Mouse (Mus musculus): ENCODE measurements around the gene Gm28053. TPM values are rescaled to one million over a fixed set of nuclear protein-coding genes. Genes with fewer than 3 reads are reported as not detected.

The Gm28053 gene
- polyA plus RNA-seq, 1 experiment = not detected

GRCm38 (mm10) chr6:48732864-48733304 is 14.5 kb downstream of the Gm28053 start:
- H3K27ac ChIP-seq (ENCODE audit: insufficient read depth, low read depth, low read length) = peak overlapping the region; percentile 52
- WGBS = 23% methylated on average over 8 of the region's 8 CpGs

GRCm38 (mm10) chr6:48733660-48734059 is 15.3 kb downstream of the Gm28053 start:
- H3K27ac ChIP-seq (ENCODE audit: insufficient read depth, low read depth, low read length) = peak overlapping the region; percentile 49; the same call in 1 of the 2 replicates
- H3K4me1 ChIP-seq (ENCODE audit: control insufficient read depth, insufficient read depth, insufficient read length, low read length) = no peaks in the 10 kb centered on the region
- H3K27me3 ChIP-seq (ENCODE audit: control insufficient read depth, insufficient read depth, low read length) = no peaks in the 10 kb centered on the region
- no peak overlapping the region for H3K4me3 ChIP-seq (ENCODE audit: low read depth, low read length)
- no peaks in the 10 kb centered on the region for H3K36me3 ChIP-seq (ENCODE audit: control insufficient read depth, insufficient read depth, low read length)
- 92% methylated on average over 1 of the region's 1 CpGs for WGBS
- TF ChIP-seq CTCF (IDR thresholded peaks at IDR 0.05; ENCODE audit: extremely low read depth, insufficient read length, insufficient replicate concordance, low read depth, low read length) = no peak
- no peak for TF ChIP-seq POLR2A (IDR thresholded peaks at IDR 0.05; ENCODE audit: low read depth, low read length)

More at GRCm38 (mm10) chr6:48732864-48733304, 14.5 kb downstream of the Gm28053 start:
- TF ChIP-seq CTCF (IDR thresholded peaks at IDR 0.05; ENCODE audit: extremely low read depth, insufficient read length, insufficient replicate concordance, low read depth, low read length) (no peak), POLR2A (IDR thresholded peaks at IDR 0.05; ENCODE audit: low read depth, low read length) (no peak)
- Histone ChIP-seq H3K36me3 (ENCODE audit: control insufficient read depth, insufficient read depth, low read length) (no peaks in the 10 kb centered on the region), H3K4me1 (ENCODE audit: control insufficient read depth, insufficient read depth, insufficient read length, low read length) (no peaks in the 10 kb centered on the region), H3K4me3 (ENCODE audit: low read depth, low read length) (no peak overlapping the region), H3K27me3 (ENCODE audit: control insufficient read depth, insufficient read depth, low read length) (no peaks in the 10 kb centered on the region)

- peaks cover 9% of the 10 kb centered on the region for H3K4me1 ChIP-seq (ENCODE audit: control insufficient read depth, insufficient read depth, insufficient read length, low read length)
- WGBS = 66% methylated on average over 2 of the region's 2 CpGs
- H3K27me3 ChIP-seq (ENCODE audit: control insufficient read depth, insufficient read depth, low read length) = no peaks in the 10 kb centered on the region
- TF ChIP-seq POLR2A (IDR thresholded peaks at IDR 0.05; ENCODE audit: low read depth, low read length) (no peak), CTCF (IDR thresholded peaks at IDR 0.05; ENCODE audit: extremely low read depth, insufficient read length, insufficient replicate concordance, low read depth, low read length) (no peak)
- H3K4me3 ChIP-seq (ENCODE audit: low read depth, low read length) = no peak overlapping the region
- H3K36me3 ChIP-seq (ENCODE audit: control insufficient read depth, insufficient read depth, low read length) = no peaks in the 10 kb centered on the region
- H3K27ac ChIP-seq (ENCODE audit: insufficient read depth, low read depth, low read length) = peak overlapping the region; percentile 66
Measured at GRCm38 (mm10) chr6:48737053-48737452, 18.6 kb downstream of the Gm28053 start.

GRCm38 (mm10) chr6:48737688-48738087 is 19.3 kb downstream of the Gm28053 start:
- Histone ChIP-seq H3K4me3 (ENCODE audit: low read depth, low read length) (peak overlapping the region; percentile 11; the same call in 1 of the 2 replicates), H3K4me1 (ENCODE audit: control insufficient read depth, insufficient read depth, insufficient read length, low read length) (peaks cover 12% of the 10 kb centered on the region), H3K27ac (ENCODE audit: insufficient read depth, low read depth, low read length) (peak overlapping the region; percentile 66), H3K27me3 (ENCODE audit: control insufficient read depth, insufficient read depth, low read length) (no peaks in the 10 kb centered on the region), H3K36me3 (ENCODE audit: control insufficient read depth, insufficient read depth, low read length) (no peaks in the 10 kb centered on the region)
- 86% methylated on average over 5 of the region's 5 CpGs for WGBS
- no peak for TF ChIP-seq POLR2A (IDR thresholded peaks at IDR 0.05; ENCODE audit: low read depth, low read length)
- TF ChIP-seq CTCF (IDR thresholded peaks at IDR 0.05; ENCODE audit: extremely low read depth, insufficient read length, insufficient replicate concordance, low read depth, low read length) = no peak

GRCm38 (mm10) chr6:48738961-48739779 is 20.8 kb downstream of the Gm28053 start, which contains the start of gene Gimap1:
Gene Gimap1, plus strand, starts transcription at chr6:48739054.
- TF ChIP-seq POLR2A (IDR thresholded peaks at IDR 0.05; ENCODE audit: low read depth, low read length) (peak; percentile 59; the same call in 1 of the 2 replicates), CTCF (IDR thresholded peaks at IDR 0.05; ENCODE audit: extremely low read depth, insufficient read length, insufficient replicate concordance, low read depth, low read length) (no peak)
- H3K27me3 ChIP-seq (ENCODE audit: control insufficient read depth, insufficient read depth, low read length) = no peaks in the 10 kb centered on the region
- H3K4me1 ChIP-seq (ENCODE audit: control insufficient read depth, insufficient read depth, insufficient read length, low read length) = peaks cover 15% of the 10 kb centered on the region
- 48% methylated on average over 15 of the region's 15 CpGs for WGBS
- peak within 1 kb of the TSS; percentile 66 for H3K4me3 ChIP-seq (ENCODE audit: low read depth, low read length)
- no peaks in the 10 kb centered on the region for H3K36me3 ChIP-seq (ENCODE audit: control insufficient read depth, insufficient read depth, low read length)
- H3K27ac ChIP-seq (ENCODE audit: insufficient read depth, low read depth, low read length) = peak within 1 kb of the TSS; percentile 82

GRCm38 (mm10) chr6:48739780-48740055 is 21.3 kb downstream of the Gm28053 start:
- TF ChIP-seq POLR2A (IDR thresholded peaks at IDR 0.05; ENCODE audit: low read depth, low read length) (no peak), CTCF (IDR thresholded peaks at IDR 0.05; ENCODE audit: extremely low read depth, insufficient read length, insufficient replicate concordance, low read depth, low read length) (no peak)
- peak overlapping the region; percentile 30; the same call in 1 of the 2 replicates for H3K4me3 ChIP-seq (ENCODE audit: low read depth, low read length)
- no peaks in the 10 kb centered on the region for H3K27me3 ChIP-seq (ENCODE audit: control insufficient read depth, insufficient read depth, low read length)
- WGBS = 41% methylated on average over 3 of the region's 3 CpGs
- H3K36me3 ChIP-seq (ENCODE audit: control insufficient read depth, insufficient read depth, low read length) = no peaks in the 10 kb centered on the region
- peaks cover 15% of the 10 kb centered on the region for H3K4me1 ChIP-seq (ENCODE audit: control insufficient read depth, insufficient read depth, insufficient read length, low read length)
- H3K27ac ChIP-seq (ENCODE audit: insufficient read depth, low read depth, low read length) = peak overlapping the region; percentile 82

- Histone ChIP-seq H3K4me1 (ENCODE audit: control insufficient read depth, insufficient read depth, insufficient read length, low read length) (peaks cover 15% of the 10 kb centered on the region), H3K27me3 (ENCODE audit: control insufficient read depth, insufficient read depth, low read length) (no peaks in the 10 kb centered on the region), H3K36me3 (ENCODE audit: control insufficient read depth, insufficient read depth, low read length) (no peaks in the 10 kb centered on the region), H3K4me3 (ENCODE audit: low read depth, low read length) (peak overlapping the region; percentile 53), H3K27ac (ENCODE audit: insufficient read depth, low read depth, low read length) (peak overlapping the region; percentile 82)
- 37% methylated on average over 3 of the region's 3 CpGs for WGBS
- TF ChIP-seq POLR2A (IDR thresholded peaks at IDR 0.05; ENCODE audit: low read depth, low read length) (no peak), CTCF (IDR thresholded peaks at IDR 0.05; ENCODE audit: extremely low read depth, insufficient read length, insufficient replicate concordance, low read depth, low read length) (no peak)
Measured at GRCm38 (mm10) chr6:48740501-48741169, 22.2 kb downstream of the Gm28053 start.
